Mouse (Mus musculus) lung, postnatal 0 days (tissue): ENCODE data around the gene Creb3l1.

Source experiments
- CTCF ChIP-seq: IDR thresholded peaks from 2 replicates; pipeline ENCODE4 v1.5.1; 2016; ENCODE audit warnings: antibody characterized with exemption, mild to moderate bottlenecking
- EP300 ChIP-seq: IDR thresholded peaks from 2 replicates; pipeline ENCODE4 v1.6.1; 2016; ENCODE audit warnings: antibody characterized with exemption, mild to moderate bottlenecking, control low read depth

- TF ChIP-seq CTCF (no peak), EP300 (no peak)
Observed at GRCm38 (mm10) chr2:92029387-92030133, 5.3 kb upstream of the Creb3l1 start.
